Mouse (Mus musculus): ENCODE results near the gene Dcaf4.

- TF ChIP-seq CTCF (IDR thresholded peaks at IDR 0.05; ENCODE audit: low read depth, low read length) (no peak), POLR2A (IDR thresholded peaks at IDR 0.05; ENCODE audit: extremely low read depth, insufficient read depth, low read length) (no peak)
Observed at GRCm38 (mm10) chr12:83486671-83487461, 33.4 kb upstream of the Dcaf4 start.

All from liver, adult 2 months (tissue).